Mouse (Mus musculus) spleen, adult 10 weeks (tissue): ENCODE data around the gene Heph. TPM values are rescaled to one million over a fixed set of nuclear protein-coding genes. Genes with fewer than 3 reads are reported as not detected.

Experiments used
- polyA plus RNA-seq: library from polyadenylated mRNA; stranded (reverse); fragments of 350-450 nt; fragmentation: Illumina TruSeq; extraction: RNeasy Lipid Tissue Mini Kit (QIAGEN cat#74804); gene quantifications from one replicate; pipeline ENCODE4 v1.2.3, GENCODE M21; 2015; ENCODE audit warnings: low replicate concordance; ENCODE audit not compliant: insufficient read depth

Gene Heph
- polyA plus RNA-seq = 1.8 TPM

DNA sequence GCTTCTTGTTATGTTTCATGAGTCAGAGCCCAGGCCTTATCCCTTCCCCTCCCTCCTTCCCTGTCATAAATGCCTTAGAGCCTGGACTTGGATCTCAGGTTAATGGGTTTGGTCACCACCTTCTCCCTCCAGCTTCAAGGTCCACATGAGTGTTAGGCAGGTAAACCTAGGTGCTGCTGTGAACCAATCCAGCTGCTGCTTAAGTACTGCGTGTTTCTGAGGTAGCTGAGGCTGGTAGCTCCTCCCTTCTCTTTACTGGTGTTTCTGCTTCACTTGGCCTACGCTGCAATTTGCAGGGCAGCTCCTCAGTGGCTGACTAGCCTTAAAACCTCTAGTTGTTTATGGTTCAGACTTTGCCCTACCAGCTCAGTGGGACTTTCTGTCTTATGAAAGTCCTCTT is at the start of gene Heph:
Heph (plus strand) TSS at position 211 of the 400 bp plus-strand sequence.

DNA sequence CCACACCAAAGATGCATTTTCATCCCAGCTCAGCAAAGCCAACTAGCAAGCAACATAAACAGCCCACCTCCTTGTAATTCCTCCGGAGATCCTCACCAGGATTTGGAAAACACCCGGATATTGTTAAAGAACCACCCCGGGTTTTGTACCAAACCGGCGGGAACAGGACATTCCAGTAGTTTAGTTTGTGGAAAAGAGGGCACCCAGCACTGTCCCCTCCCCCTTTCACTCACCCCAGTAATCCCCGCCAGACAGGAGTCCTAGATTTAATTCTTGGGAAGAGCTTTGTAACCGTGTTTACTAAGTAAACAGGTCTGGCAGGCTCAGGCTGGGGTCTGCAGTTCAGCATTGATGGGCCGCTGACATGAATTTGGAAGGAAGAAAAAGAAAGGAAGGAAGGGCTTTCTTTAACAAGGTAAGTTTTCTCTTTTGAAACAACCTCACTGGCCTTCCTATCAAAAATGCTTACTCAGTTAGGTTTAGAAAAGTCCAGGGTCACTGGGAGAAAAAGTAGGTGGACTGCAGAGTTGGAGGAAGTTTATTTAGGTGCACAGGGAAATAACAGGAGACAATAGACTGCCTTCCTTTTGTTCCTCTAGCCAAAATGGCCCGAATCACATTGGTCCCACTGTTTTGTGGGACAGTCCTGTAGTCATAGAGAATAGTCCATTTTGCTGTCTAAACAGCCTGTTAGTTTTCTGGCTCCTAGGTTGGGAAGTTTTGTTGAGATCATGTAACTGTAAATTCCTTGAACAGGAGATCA is 1.2 kb downstream of the Heph start, which contains the start of gene Hsf3:
Hsf3 (minus strand) TSS at position 94 of the 763 bp plus-strand sequence.

Other genes starting within 250 kb of the Heph start
- gene Vsig4, start 161.9 kb upstream of the Heph start, polyA plus RNA-seq = 0.98 TPM
- 0.12 TPM for gene Hsf3, start 935 bp downstream of the Heph start, polyA plus RNA-seq